Mouse (Mus musculus): ENCODE data around the gene Sdf4. TPM values are rescaled to one million over a fixed set of nuclear protein-coding genes. Genes with fewer than 3 reads are reported as not detected.

The Sdf4 gene
- total RNA-seq, 2 experiments from 2014 or later = 43.6 to 221 TPM

- no peak for ATAC-seq (ENCODE audit: poor library complexity, severe bottlenecking)
Measured at GRCm38 (mm10) chr4:156004109-156004508, 11.4 kb downstream of the Sdf4 start.

- ATAC-seq (ENCODE audit: poor library complexity, severe bottlenecking) = no peak
Measured at GRCm38 (mm10) chr4:156008369-156008768, 15.7 kb downstream of the Sdf4 start.

GRCm38 (mm10) chr4:156013637-156014036 is 21.0 kb downstream of the Sdf4 start, which contains the start of gene Tnfrsf4:
Gene Tnfrsf4, plus strand, starts transcription at chr4:156013843.
- ATAC-seq (ENCODE audit: poor library complexity, severe bottlenecking) = no peak

- no peak for ATAC-seq (ENCODE audit: poor library complexity, severe bottlenecking)
Measured at GRCm38 (mm10) chr4:156014436-156014835, 21.8 kb downstream of the Sdf4 start.

- no peak for ATAC-seq (ENCODE audit: poor library complexity, severe bottlenecking)
Measured at GRCm38 (mm10) chr4:156019771-156020170, 27.1 kb downstream of the Sdf4 start.

- ATAC-seq (ENCODE audit: poor library complexity, severe bottlenecking) = 0 out of 2 replicates have a peak, but pooled peaks have one; percentile 7
Measured at GRCm38 (mm10) chr4:156021381-156021780, 28.7 kb downstream of the Sdf4 start.

GRCm38 (mm10) chr4:156021942-156022419 is 29.3 kb downstream of the Sdf4 start:
- peak; percentile 23; the same call in 1 of the 2 replicates for ATAC-seq (ENCODE audit: poor library complexity, severe bottlenecking)

- ATAC-seq (ENCODE audit: poor library complexity, severe bottlenecking) = no peak
Measured at GRCm38 (mm10) chr4:156023520-156023919, 30.8 kb downstream of the Sdf4 start.

GRCm38 (mm10) chr4:156024184-156024583 is 31.5 kb downstream of the Sdf4 start:
- ATAC-seq (ENCODE audit: poor library complexity, severe bottlenecking) = no peak

- ATAC-seq (ENCODE audit: poor library complexity, severe bottlenecking) = peak; percentile 72
Measured at GRCm38 (mm10) chr4:156026013-156026412, 33.3 kb downstream of the Sdf4 start, which contains the start of gene Tnfrsf18. Gene Tnfrsf18, plus strand, starts transcription at chr4:156026164.

- no peak for ATAC-seq (ENCODE audit: poor library complexity, severe bottlenecking)
Measured at GRCm38 (mm10) chr4:156028580-156028979, 35.9 kb downstream of the Sdf4 start.

- ATAC-seq (ENCODE audit: poor library complexity, severe bottlenecking) = no peak
Measured at GRCm38 (mm10) chr4:156030651-156031118, 38.0 kb downstream of the Sdf4 start.

GRCm38 (mm10) chr4:156031255-156031592 is 38.6 kb downstream of the Sdf4 start:
- no peak for ATAC-seq (ENCODE audit: poor library complexity, severe bottlenecking)

GRCm38 (mm10) chr4:156031593-156032391 is 39.1 kb downstream of the Sdf4 start:
- peak; percentile 68 for ATAC-seq (ENCODE audit: poor library complexity, severe bottlenecking)

GRCm38 (mm10) chr4:156032856-156033255 is 40.2 kb downstream of the Sdf4 start:
- no peak for ATAC-seq (ENCODE audit: poor library complexity, severe bottlenecking)

GRCm38 (mm10) chr4:156033476-156034119 is 40.9 kb downstream of the Sdf4 start:
- peak; percentile 73 for ATAC-seq (ENCODE audit: poor library complexity, severe bottlenecking)

GRCm38 (mm10) chr4:156034301-156034700 is 41.6 kb downstream of the Sdf4 start:
- ATAC-seq (ENCODE audit: poor library complexity, severe bottlenecking) = no peak

GRCm38 (mm10) chr4:156034901-156035300 is 42.2 kb downstream of the Sdf4 start:
- peak; percentile 16; the same call in 1 of the 2 replicates for ATAC-seq (ENCODE audit: poor library complexity, severe bottlenecking)

- no peak for ATAC-seq (ENCODE audit: poor library complexity, severe bottlenecking)
Measured at GRCm38 (mm10) chr4:156044754-156045153, 52.1 kb downstream of the Sdf4 start.

GRCm38 (mm10) chr4:156049779-156050178 is 57.1 kb downstream of the Sdf4 start:
- peak; percentile 55 for ATAC-seq (ENCODE audit: poor library complexity, severe bottlenecking)

- no peak for ATAC-seq (ENCODE audit: poor library complexity, severe bottlenecking)
Measured at GRCm38 (mm10) chr4:156050391-156050980, 57.8 kb downstream of the Sdf4 start.
